Mouse (Mus musculus): ENCODE measurements around the gene Tctex1d2. TPM values are rescaled to one million over a fixed set of nuclear protein-coding genes. Genes with fewer than 3 reads are reported as not detected.
A peak's percentile ranks its signal among the peaks of the same experiment; 100 is the strongest.

The Tctex1d2 gene
- polyA plus RNA-seq, 1 experiment from 2014 or later, result 15.1 TPM

- WGBS, result 61% methylated on average over 1 of the region's 1 CpGs
- Histone ChIP-seq H3K9me3 (ENCODE audit: control insufficient read depth, low read length) (no peaks in the 10 kb centered on the region), H3K9ac (ENCODE audit: low read depth, low read length) (no peak overlapping the region), H3K4me2 (no peak overlapping the region), H3K4me1 (replicated peaks; ENCODE audit: control insufficient read depth, insufficient read depth, low read length) (peaks cover 7% of the 10 kb centered on the region), H3K27me3 (replicated peaks; ENCODE audit: control insufficient read depth, insufficient read depth, low read length) (no peaks in the 10 kb centered on the region), H3K27ac (ENCODE audit: low read depth, low read length) (no peak overlapping the region), H3K36me3 (ENCODE audit: control insufficient read depth, insufficient read depth, low read length) (no peaks in the 10 kb centered on the region), H3K4me3 (ENCODE audit: low read depth, low read length) (no peak overlapping the region)
- DNase-seq (ENCODE audit: low spot score), result no peak
- no peak for ATAC-seq (replicated peaks; ENCODE audit: low FRiP score)
Observed at GRCm38 (mm10) chr16:32417457-32417856, 2.0 kb upstream of the Tctex1d2 start.

DNA sequence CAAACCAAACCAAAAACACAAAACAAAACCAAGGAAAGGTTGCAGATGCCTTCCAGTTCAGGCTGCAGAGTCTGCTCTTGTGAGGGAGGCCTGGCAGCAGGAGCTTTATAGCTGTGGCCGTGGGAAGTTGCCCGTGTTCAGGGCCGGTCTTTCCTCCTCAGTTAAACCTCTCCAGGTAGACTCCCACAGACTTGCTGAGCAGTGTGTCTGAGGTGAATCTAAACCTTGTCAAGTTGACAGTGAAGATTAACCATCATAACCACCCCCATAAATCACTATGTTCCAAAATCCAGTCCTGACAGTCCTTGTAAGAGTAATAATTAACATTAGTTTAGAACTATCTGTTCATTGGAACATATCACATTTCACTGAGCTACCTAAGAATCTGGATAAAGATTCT lies 8.0 kb downstream of the Tctex1d2 start:
- Histone ChIP-seq H3K36me3 (ENCODE audit: control insufficient read depth, insufficient read depth, low read length) (no peaks in the 10 kb centered on the region), H3K9me3 (ENCODE audit: control insufficient read depth, low read length) (no peaks in the 10 kb centered on the region), H3K4me2 (no peak overlapping the region), H3K27ac (ENCODE audit: low read depth, low read length) (no peak overlapping the region), H3K27me3 (replicated peaks; ENCODE audit: control insufficient read depth, insufficient read depth, low read length) (no peaks in the 10 kb centered on the region), H3K4me1 (replicated peaks; ENCODE audit: control insufficient read depth, insufficient read depth, low read length) (peaks cover 9% of the 10 kb centered on the region), H3K9ac (ENCODE audit: low read depth, low read length) (no peak overlapping the region), H3K4me3 (ENCODE audit: low read depth, low read length) (no peak overlapping the region)
- no peak for DNase-seq (ENCODE audit: low spot score)
- WGBS, result 81% methylated on average over 3 of the region's 3 CpGs
- no peak for ATAC-seq (replicated peaks; ENCODE audit: low FRiP score)

DNA sequence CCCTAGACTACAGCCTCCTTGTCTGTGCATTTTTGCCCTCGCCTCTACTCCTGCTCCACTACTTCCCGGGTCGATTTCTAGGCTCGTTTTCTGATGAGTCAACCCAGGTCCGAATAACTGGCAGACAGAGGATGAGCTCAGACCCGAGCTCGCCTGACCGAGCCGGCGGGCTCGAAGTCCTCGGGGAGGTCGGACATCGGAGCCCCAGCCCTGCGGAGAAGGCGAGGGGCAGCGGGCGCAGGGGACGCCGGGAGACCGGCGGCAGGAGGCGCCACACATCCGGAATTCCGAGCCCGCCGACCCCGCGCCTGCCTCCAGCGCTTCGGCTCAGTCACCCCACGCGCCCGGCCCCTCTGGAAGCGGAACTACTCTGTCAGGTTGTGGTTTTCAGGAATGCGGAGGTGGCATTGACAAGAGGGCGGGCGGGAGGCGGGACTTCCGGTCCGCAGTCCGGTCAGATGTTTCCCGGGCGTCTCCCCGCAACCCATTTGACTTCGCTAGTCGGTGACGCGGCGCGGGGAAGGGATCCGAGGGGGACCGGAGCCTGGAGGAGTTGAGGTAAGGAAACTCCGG lies 11.1 kb downstream of the Tctex1d2 start, which contains the start of gene Pcyt1a:
Pcyt1a (plus strand) TSS at position 448 of the 573 bp plus-strand sequence.
- Histone ChIP-seq H3K27me3 (replicated peaks; ENCODE audit: control insufficient read depth, insufficient read depth, low read length) (no peaks in the 10 kb centered on the region), H3K9me3 (ENCODE audit: control insufficient read depth, low read length) (no peaks in the 10 kb centered on the region), H3K4me3 (ENCODE audit: low read depth, low read length) (peak within 1 kb of the TSS; percentile 79), H3K36me3 (ENCODE audit: control insufficient read depth, insufficient read depth, low read length) (no peaks in the 10 kb centered on the region), H3K27ac (ENCODE audit: low read depth, low read length) (peak within 1 kb of the TSS; percentile 84), H3K9ac (ENCODE audit: low read depth, low read length) (peak within 1 kb of the TSS; percentile 89), H3K4me1 (replicated peaks; ENCODE audit: control insufficient read depth, insufficient read depth, low read length) (peaks cover 15% of the 10 kb centered on the region), H3K4me2 (peak within 1 kb of the TSS; percentile 86)
- ATAC-seq (replicated peaks; ENCODE audit: low FRiP score), result peak; percentile 91
- WGBS, result under 1% methylated on average over 54 of the region's 54 CpGs
- peak; percentile 91 for DNase-seq (ENCODE audit: low spot score)

GRCm38 (mm10) chr16:32431047-32431591 lies 11.6 kb downstream of the Tctex1d2 start:
- DNase-seq (ENCODE audit: low spot score) (no peak), ATAC-seq (replicated peaks; ENCODE audit: low FRiP score) (peak; percentile 65)
- H3K4me3 ChIP-seq (ENCODE audit: low read depth, low read length), result peak overlapping the region; percentile 79
- H3K9me3 ChIP-seq (ENCODE audit: control insufficient read depth, low read length), result no peaks in the 10 kb centered on the region
- H3K4me2 ChIP-seq, result peak overlapping the region; percentile 86
- 2% methylated on average over 28 of the region's 28 CpGs for WGBS
- peaks cover 15% of the 10 kb centered on the region for H3K4me1 ChIP-seq (replicated peaks; ENCODE audit: control insufficient read depth, insufficient read depth, low read length)
- no peaks in the 10 kb centered on the region for H3K36me3 ChIP-seq (ENCODE audit: control insufficient read depth, insufficient read depth, low read length)
- H3K27ac ChIP-seq (ENCODE audit: low read depth, low read length), result peak overlapping the region; percentile 84; the same call in 1 of the 2 replicates
- no peaks in the 10 kb centered on the region for H3K27me3 ChIP-seq (replicated peaks; ENCODE audit: control insufficient read depth, insufficient read depth, low read length)
- H3K9ac ChIP-seq (ENCODE audit: low read depth, low read length), result peak overlapping the region; percentile 89

- no peaks in the 10 kb centered on the region for H3K27me3 ChIP-seq (replicated peaks; ENCODE audit: control insufficient read depth, insufficient read depth, low read length)
- H3K9me3 ChIP-seq (ENCODE audit: control insufficient read depth, low read length), result no peaks in the 10 kb centered on the region
- peak overlapping the region; percentile 89 for H3K9ac ChIP-seq (ENCODE audit: low read depth, low read length)
- H3K36me3 ChIP-seq (ENCODE audit: control insufficient read depth, insufficient read depth, low read length), result no peaks in the 10 kb centered on the region
- WGBS, result 78% methylated on average over 1 of the region's 1 CpGs
- peak overlapping the region; percentile 79 for H3K4me3 ChIP-seq (ENCODE audit: low read depth, low read length)
- H3K4me2 ChIP-seq, result peak overlapping the region; percentile 86
- H3K4me1 ChIP-seq (replicated peaks; ENCODE audit: control insufficient read depth, insufficient read depth, low read length), result peaks cover 15% of the 10 kb centered on the region
- H3K27ac ChIP-seq (ENCODE audit: low read depth, low read length), result no peak overlapping the region
- no peak for DNase-seq (ENCODE audit: low spot score)
- ATAC-seq (replicated peaks; ENCODE audit: low FRiP score), result no peak
Observed at GRCm38 (mm10) chr16:32431926-32432325, 12.4 kb downstream of the Tctex1d2 start.

GRCm38 (mm10) chr16:32433138-32433537 lies 13.6 kb downstream of the Tctex1d2 start:
- Histone ChIP-seq H3K36me3 (ENCODE audit: control insufficient read depth, insufficient read depth, low read length) (no peaks in the 10 kb centered on the region), H3K4me3 (ENCODE audit: low read depth, low read length) (no peak overlapping the region), H3K27ac (ENCODE audit: low read depth, low read length) (no peak overlapping the region), H3K9me3 (ENCODE audit: control insufficient read depth, low read length) (no peaks in the 10 kb centered on the region), H3K27me3 (replicated peaks; ENCODE audit: control insufficient read depth, insufficient read depth, low read length) (no peaks in the 10 kb centered on the region), H3K9ac (ENCODE audit: low read depth, low read length) (no peak overlapping the region), H3K4me1 (replicated peaks; ENCODE audit: control insufficient read depth, insufficient read depth, low read length) (peaks cover 15% of the 10 kb centered on the region), H3K4me2 (no peak overlapping the region)
- ATAC-seq (replicated peaks; ENCODE audit: low FRiP score), result no peak
- WGBS, result 80% methylated on average over 2 of the region's 2 CpGs
- DNase-seq (ENCODE audit: low spot score), result no peak

DNA sequence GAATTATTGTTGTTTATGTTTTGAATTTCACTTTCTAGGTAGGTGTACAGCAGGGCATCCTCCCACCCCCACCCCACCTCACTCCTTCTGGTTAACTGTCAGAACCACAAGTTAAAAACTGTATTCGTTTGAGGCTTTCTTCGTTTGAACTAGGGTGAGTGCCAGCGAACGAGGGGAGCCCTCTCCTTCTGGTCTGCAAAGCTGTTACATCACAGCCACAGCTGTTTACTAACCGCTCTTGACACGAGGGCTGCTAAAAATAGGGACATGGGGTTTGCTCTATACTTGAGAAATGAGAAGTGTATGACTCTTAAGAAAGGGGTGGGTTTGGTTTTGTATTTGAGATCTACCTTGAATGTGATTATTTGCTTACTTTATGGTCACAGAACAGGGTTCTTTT lies 14.6 kb downstream of the Tctex1d2 start:
- Histone ChIP-seq H3K9ac (ENCODE audit: low read depth, low read length) (no peak overlapping the region), H3K4me2 (peak overlapping the region; percentile 21), H3K27ac (ENCODE audit: low read depth, low read length) (no peak overlapping the region), H3K4me3 (ENCODE audit: low read depth, low read length) (no peak overlapping the region), H3K36me3 (ENCODE audit: control insufficient read depth, insufficient read depth, low read length) (no peaks in the 10 kb centered on the region), H3K9me3 (ENCODE audit: control insufficient read depth, low read length) (no peaks in the 10 kb centered on the region), H3K27me3 (replicated peaks; ENCODE audit: control insufficient read depth, insufficient read depth, low read length) (no peaks in the 10 kb centered on the region), H3K4me1 (replicated peaks; ENCODE audit: control insufficient read depth, insufficient read depth, low read length) (peaks cover 15% of the 10 kb centered on the region)
- DNase-seq (ENCODE audit: low spot score) (no peak), ATAC-seq (replicated peaks; ENCODE audit: low FRiP score) (no peak)
- 36% methylated on average over 6 of the region's 6 CpGs for WGBS

- H3K9ac ChIP-seq (ENCODE audit: low read depth, low read length), result no peak overlapping the region
- H3K36me3 ChIP-seq (ENCODE audit: control insufficient read depth, insufficient read depth, low read length), result no peaks in the 10 kb centered on the region
- H3K4me1 ChIP-seq (replicated peaks; ENCODE audit: control insufficient read depth, insufficient read depth, low read length), result peaks cover 14% of the 10 kb centered on the region
- no peak for ATAC-seq (replicated peaks; ENCODE audit: low FRiP score)
- DNase-seq (ENCODE audit: low spot score), result no peak
- no peak overlapping the region for H3K4me2 ChIP-seq
- H3K4me3 ChIP-seq (ENCODE audit: low read depth, low read length), result no peak overlapping the region
- H3K27me3 ChIP-seq (replicated peaks; ENCODE audit: control insufficient read depth, insufficient read depth, low read length), result no peaks in the 10 kb centered on the region
- no peak overlapping the region for H3K27ac ChIP-seq (ENCODE audit: low read depth, low read length)
- H3K9me3 ChIP-seq (ENCODE audit: control insufficient read depth, low read length), result no peaks in the 10 kb centered on the region
Observed at GRCm38 (mm10) chr16:32434691-32435090, 15.2 kb downstream of the Tctex1d2 start.

DNA sequence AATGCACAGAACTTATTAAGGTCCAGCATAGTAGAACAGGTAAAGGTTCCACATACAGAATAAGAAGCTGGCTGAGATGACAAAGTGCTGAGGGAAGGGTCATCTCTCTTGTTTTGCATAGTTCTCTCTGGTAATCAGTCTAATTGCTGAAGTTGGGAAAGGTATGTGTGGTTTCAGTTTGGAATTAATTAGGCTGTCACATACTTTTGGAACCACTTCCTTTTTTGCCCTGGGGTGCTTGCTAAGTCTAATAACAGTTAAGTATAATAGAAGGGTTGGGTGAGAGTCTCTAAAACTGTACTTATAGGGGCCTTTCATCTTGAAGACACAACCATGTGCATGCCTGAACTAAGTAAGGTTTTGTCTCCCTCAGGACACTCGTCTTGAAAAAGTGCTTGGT lies 17.2 kb downstream of the Tctex1d2 start:
- Histone ChIP-seq H3K9ac (ENCODE audit: low read depth, low read length) (no peak overlapping the region), H3K36me3 (ENCODE audit: control insufficient read depth, insufficient read depth, low read length) (peaks cover 3% of the 10 kb centered on the region; the same call in 1 of the 2 replicates), H3K27ac (ENCODE audit: low read depth, low read length) (no peak overlapping the region), H3K4me1 (replicated peaks; ENCODE audit: control insufficient read depth, insufficient read depth, low read length) (peaks cover 12% of the 10 kb centered on the region), H3K4me3 (ENCODE audit: low read depth, low read length) (no peak overlapping the region), H3K9me3 (ENCODE audit: control insufficient read depth, low read length) (no peaks in the 10 kb centered on the region), H3K4me2 (no peak overlapping the region), H3K27me3 (replicated peaks; ENCODE audit: control insufficient read depth, insufficient read depth, low read length) (no peaks in the 10 kb centered on the region)
- ATAC-seq (replicated peaks; ENCODE audit: low FRiP score), result no peak
- DNase-seq (ENCODE audit: low spot score), result no peak
- 66% methylated on average over 1 of the region's 1 CpGs for WGBS
